Mouse (Mus musculus) liver, embryonic 14.5 days (tissue): ENCODE data around the gene Dnajc14.

ENCODE experiments used
- CTCF ChIP-seq: IDR thresholded peaks from 2 replicates; pipeline ENCODE4 v1.5.1; 2016; ENCODE audit warnings: antibody characterized with exemption, low read depth, control low read depth
- EP300 ChIP-seq: IDR thresholded peaks from 2 replicates; pipeline ENCODE4 v1.6.1; 2016; ENCODE audit warnings: antibody characterized with exemption, low read depth

GRCm38 (mm10) chr10:128794391-128794790 lies 9.5 kb upstream of the Dnajc14 start:
- TF ChIP-seq CTCF, result no peak
- TF ChIP-seq EP300, result no peak
